Mouse (Mus musculus): ENCODE measurements around the gene Eri3.
A peak's percentile ranks its signal among the peaks of the same experiment; 100 is the strongest.

Gene Eri3

DNA sequence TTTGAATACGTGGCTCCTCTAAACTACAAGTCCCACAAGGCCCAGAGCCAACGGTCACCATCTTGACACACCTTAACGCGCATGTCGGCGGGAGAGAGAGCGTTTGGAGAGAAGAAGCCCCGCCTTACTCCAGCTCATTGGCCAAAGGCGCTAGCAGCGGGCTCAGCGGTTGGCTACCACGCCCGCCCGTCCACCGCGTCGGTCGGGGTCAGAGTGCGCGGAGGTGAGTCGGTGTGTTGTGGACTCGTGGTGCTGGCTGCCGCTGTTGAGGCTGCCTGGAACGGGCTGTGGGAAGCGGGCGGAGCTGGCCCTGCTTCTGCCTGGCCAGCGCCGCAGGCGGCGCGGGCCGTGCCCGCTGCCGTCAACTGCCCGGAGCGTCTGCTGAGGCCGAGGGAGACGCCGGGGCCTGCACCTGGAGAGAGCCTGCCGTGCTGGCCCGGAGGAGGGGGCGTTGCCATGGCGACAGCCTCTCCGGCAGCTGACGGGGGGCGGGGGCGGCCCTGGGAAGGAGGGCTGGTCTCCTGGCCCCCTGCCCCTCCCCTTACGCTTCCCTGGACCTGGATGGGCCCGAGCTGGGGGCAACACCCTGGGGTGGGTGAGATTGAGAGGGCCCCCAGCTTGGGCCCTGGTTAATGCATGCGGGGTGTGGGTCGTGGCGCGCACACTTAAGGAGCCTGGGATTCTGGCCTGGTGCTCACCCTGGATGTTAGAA, at the start of gene Eri3:
TSS of gene Eri3 (plus strand) at position 226 of the 712 bp plus-strand sequence.
- DNase-seq (ENCODE audit: low spot score in 2 of 2), result peak; percentile 94 to 97

DNA sequence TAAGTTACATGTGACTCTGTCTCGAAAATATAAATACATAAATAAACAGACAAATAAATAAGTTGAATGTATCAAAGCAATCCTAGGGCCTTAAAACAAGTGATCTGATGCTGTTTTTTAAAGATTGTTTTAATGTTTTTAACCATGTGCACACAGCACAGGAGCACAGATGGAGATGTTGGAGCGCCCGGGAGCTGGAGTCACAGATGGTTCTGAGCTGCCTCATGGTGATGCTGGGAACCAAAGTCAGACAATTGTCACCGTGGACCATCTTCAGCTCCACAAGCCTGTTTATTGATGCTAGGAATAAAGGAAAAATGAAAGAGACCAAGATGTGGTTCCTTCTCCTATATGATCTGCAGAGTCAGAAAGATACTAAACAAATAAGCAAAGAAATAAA, 31.9 kb upstream of the Eri3 start:
- DNase-seq (ENCODE audit: low spot score in 2 of 2), result no peak

DNA sequence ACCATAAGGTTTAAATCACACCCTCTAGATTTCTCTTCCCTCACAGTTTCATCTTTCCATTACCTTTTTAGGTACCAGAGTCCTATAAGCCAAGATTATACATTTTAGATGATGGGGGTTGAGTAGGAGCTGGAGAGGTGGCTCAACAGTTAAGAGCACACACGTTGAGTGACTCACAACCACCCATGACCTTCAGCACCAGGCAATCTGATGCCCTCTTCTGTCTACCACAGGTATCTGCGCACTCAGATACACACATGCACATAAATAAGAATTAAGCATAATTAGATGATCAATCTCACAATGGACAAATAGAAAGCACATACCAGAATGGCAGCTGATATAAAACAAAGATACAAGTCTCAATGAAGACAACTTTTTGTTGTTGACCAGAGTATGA, 28.8 kb upstream of the Eri3 start:
- DNase-seq (ENCODE audit: low spot score in 2 of 2), result no peak

DNA sequence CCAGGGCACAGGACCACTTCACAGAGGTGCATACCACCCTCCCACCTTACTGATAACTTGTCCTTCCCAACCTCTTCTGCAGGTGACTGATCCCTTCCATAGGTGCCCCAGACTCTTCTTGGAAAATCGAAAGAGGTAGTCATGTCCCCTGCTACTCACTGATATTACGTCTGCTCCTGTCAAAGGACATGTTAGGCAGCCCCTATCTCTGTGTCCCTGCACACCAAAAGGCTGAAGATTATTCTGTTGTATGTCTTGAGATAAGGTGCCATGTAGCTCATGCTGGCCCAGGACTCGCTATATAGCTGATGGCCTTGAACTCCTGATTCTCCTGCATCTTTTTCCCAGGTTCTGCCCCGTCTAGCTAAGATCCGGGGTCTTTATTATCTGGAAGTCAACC, 24.2 kb upstream of the Eri3 start:
- no peak for DNase-seq (ENCODE audit: low spot score in 2 of 2)

DNA sequence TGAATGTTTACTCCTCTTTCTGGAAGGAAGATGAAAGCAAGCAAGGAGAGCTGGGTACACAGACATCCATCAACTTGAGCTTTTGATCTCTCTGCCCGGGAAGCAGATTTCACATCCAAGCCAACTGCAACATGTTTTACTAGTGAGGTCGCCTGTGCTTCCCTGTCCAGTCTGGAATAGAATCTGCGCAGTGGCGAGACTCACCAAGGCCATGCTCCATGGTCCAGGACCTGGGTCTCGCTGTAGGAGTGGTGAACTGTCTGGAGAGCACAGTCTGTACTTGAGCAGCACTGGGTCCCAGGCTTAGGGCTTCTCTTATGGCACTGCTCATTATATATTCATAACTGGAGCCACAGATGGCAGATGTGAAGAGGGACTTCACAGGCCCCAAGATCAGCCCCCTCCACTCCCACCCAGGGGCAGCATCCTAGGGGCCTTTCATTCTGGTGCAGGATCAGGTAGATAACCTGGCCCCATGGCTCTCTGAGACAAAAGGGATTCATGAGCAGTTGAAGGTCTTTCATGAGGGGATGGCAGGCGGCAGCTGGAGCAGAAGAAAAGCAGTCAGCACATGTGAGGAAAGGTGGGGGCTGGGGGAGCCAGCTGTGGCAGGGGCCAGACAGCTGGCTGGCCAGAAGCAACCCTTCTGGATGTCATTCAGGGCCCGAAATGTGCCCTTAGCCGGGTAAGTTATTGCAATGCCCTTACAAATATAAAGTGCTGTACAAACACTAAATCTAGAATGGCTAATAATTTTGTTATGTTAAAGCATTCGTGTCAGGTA, 22.9 kb upstream of the Eri3 start:
- DNase-seq (ENCODE audit: low spot score in 2 of 2), result no peak

DNA sequence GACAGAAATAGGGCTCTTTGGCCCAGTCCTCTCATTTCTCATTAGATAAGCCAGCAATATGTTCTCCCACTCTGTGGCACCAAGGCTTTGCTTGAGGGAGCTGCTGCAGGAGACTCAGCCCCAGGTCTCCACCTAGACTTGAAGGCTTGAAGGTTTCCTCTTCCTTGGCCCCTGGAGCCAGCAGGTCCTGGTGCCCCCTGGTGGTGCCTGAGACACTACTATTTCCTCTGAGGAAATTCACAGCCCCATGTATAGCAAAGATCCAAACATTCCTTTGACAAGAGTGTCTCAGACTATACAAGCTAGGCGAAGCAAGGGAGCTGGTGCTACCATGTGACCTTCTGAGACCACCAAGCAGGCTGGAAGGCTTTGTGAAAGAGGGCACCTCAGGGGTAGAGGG, 22.2 kb upstream of the Eri3 start:
- DNase-seq (ENCODE audit: low spot score in 2 of 2), result peak in 1 of 2 experiments; percentile 18

DNA sequence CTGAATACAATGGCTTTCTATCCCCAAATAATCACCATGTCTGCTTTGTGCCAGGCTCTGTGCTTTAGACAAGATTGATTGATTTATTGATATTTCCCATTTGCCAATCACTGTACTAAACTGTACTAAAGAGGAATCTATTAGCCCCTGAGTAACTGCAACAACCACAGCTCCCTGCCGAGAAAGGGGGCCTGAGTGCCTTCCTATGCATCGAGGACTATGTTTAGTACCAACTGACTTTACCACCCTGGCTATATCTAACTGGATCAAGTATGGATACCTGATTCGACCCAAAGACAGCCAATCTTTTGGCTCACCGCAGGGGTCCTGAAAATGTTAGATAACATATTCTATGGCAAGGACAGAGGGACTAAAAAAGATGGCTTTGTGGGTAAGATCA, 20.3 kb upstream of the Eri3 start:
- DNase-seq (ENCODE audit: low spot score in 2 of 2), result no peak

DNA sequence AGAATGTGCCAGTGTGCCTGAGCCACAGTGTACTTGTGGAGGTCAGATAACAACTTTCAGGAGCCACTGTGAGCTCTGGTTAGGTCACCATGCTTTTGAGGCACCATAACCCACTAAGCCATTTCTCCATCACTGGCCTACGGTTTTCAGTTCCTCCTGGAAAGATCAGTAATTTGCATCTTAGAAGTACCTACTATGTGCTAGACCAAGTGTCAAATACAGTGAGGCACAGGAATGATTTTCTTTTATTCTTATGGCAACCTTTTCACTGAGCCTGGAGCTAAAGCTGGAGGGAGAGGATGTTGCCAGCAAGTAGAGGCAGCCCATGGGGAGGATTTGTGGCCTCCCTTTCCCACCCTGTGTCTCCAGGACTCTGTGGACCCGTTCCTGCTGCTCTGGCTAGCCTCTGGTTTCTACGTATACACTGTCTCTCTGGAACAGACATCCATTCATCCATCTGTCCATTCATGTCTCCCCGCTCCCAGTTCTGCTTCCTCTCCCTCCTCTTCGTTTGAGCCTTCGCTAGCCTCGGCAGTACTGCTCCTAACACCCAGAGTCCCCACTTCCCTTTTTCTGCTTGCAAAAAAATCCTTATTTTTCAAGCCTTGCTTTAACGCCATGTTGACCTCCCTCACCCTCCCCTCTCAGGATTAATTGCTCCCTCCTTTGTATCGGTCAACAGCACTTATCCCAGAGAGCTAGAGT, 14.5 kb upstream of the Eri3 start:
- no peak for DNase-seq (ENCODE audit: low spot score in 2 of 2)

DNA sequence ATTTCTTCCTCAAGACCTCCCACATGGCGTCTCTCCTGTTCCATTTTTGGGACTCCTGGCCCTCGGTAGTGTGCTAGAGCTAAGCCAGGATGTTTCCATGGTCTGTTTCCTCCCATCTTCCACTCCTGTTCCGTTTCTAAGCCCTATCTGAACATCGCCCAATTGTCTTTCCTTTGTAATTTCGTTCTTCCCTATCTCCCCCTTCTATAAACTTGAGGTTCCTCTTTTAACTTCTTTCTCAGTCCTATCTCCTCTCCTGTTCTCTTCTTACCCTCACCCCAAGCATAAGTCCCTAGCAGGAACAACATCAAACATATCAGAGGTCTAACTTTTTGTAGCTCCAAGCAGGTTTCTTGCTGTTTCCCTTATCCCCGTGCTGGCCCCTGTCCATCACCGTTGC, 13.2 kb upstream of the Eri3 start:
- DNase-seq (ENCODE audit: low spot score in 2 of 2), result no peak

DNA sequence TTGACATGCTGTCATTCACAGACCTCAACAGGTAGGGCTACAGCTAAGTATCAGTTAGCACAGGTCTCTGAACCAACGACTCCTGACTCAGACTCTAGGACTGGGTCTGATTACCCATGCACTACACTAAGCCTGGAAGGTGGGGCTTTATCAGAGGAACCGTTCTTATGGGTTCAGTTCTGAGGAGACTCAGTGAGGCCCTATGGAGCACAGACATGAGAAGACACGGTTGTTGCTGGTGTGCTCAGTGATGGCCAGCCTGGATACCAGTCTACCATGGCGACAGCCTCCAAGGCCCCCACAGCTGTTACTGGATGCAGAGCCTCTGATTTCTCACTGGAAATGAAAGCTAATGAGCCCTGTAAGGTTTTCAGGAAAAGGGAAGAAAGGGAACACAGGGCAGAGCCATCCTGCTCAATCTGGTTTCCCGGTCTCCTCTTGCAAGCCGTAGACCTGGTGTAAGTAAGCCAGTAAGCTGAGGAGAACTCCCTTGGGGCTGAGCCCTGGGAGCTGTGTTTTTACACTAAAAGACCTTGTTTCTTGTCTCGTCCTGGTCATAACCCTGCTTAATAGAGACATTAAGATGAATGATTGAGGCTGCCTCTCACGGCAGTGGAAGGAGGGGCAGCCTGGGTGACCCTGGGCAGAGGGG, 10.7 kb upstream of the Eri3 start:
- no peak for DNase-seq (ENCODE audit: low spot score in 2 of 2)

DNA sequence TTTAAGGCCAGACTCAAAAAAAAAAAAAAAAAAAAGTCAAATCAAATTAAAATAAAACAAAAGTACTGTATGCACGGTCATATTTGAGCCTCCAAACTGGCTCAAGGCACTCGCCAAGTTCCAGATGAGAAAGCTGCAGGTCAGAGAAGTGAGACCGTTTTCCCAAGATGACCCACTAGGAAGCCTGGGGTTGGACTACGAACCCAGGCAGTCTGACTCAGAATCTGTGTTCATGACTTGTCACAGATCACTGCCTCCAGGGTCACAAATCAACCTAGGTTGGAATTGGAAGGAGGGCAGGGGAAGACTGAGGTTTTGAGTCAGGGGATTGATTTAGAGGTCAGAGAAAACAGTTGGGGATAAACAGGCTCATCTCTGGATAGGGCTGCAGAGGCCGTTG, 9.6 kb upstream of the Eri3 start:
- no peak for DNase-seq (ENCODE audit: low spot score in 2 of 2)

DNA sequence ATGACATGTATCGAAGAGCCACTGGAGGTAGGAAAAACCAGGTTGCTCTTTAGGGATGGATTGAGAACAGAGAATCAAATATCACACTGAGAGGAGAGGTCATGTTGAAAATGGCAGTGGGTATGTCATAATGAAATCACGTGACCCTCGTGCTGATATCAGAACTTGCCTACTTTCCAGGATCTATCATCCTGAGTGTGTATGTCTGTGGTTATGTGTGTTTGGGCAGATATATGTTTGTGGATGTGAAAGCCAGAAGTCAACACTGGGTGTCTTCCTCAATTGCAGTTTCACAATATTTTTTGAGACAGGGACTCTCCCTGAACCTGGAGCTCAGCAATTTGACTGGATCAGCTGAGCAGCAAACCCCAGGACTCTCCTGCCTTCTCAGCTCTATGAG, 4.7 kb upstream of the Eri3 start:
- DNase-seq (ENCODE audit: low spot score in 2 of 2), result no peak

DNA sequence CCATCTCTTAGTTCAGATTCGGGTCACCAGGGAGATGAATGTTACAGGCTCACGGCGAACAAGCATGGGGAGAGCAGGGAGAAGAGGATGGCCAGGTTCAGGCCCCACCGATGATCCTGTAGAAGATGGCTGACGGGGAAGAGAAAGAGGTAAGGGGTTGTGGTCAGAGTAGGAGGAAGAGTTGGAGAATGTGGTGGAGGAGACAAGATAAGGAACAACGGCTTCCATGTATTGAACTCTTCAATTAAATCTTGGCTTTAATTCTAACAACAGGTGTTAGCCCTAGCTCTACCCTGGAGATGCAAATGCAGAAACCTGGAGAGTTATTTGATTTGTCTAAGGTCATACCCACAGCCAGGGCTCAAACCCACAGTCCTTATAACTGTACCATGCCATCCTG, 3.5 kb upstream of the Eri3 start:
- no peak for DNase-seq (ENCODE audit: low spot score in 2 of 2)

DNA sequence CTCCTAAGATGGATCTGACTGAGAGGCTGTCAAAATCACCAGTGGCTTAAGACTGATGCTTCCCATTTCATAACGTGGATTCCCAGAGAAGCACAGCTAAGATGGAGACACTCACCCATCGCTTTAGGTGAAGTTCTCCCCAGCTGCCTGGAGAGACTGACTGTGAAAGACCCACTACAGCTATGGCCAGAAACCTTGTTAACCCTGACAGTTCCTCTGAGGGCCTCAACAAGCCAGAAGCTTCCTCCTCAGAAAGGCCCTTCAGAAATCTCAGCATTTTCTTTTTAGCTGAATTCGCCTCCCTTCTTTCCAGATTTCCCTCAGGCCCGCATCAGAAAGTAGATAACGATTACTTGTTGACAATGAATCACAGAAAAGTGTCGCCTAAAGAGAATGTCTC, 589 bp upstream of the Eri3 start:
- DNase-seq (ENCODE audit: low spot score in 2 of 2), result no peak

DNA sequence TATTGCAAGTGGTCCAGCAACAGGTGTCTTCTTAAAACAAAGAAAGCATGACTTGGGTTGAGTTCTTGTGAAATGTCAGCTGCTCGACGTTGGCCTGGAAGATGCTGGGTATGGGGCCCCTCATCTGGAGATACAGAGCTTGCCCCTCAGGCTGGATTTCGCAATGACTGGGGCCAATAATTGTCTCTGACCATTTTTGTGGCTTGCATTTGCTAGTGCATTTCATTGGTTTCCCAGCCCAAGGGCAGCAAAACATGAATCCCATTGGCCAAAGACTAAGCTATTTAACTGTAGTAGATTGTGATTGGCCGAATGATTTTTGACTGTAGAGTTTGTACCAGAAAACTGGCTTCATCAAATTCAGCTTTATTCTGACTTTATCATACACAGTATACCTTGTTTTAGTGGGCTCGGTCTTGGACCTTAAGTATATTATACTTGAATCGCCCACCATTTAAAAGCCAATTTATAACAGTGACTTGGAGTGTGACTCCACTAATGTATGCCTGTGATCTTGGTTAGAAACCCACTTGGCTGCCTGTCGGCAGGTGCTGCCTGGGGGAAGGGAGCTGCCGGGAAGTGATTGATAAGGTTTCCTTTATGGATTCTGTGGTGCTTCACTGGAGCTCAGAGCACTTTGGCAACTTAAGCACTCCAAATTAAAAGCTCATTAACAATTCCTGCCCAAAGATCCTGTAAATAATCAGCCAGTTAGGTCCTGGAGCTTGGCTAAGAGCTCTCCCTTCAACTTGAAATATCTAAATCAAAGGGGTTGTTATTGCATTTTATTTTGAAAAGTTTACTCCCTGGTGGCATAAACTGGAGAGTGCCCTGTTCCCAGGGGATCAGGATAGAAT, 1.2 kb downstream of the Eri3 start:
- DNase-seq (ENCODE audit: low spot score in 2 of 2), result no peak

DNA sequence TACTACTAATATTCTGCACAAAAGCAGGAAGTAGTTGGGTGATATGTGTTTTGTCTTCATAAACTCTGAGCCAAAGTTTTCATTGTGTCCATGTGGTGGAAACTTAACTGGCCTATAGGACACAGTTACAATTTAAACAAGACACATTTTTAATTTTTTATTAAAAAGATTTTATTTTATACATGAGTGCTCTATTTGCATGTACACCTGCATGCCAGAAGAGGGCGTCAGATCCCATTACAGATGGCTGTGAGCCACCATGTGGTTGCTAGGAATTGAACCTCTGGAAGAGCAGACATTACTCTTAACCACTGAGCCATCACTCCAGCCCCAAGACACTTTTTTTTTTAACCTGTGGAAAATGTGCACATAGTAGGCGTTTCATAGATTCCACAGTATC, 5.3 kb downstream of the Eri3 start:
- no peak for DNase-seq (ENCODE audit: low spot score in 2 of 2)

DNA sequence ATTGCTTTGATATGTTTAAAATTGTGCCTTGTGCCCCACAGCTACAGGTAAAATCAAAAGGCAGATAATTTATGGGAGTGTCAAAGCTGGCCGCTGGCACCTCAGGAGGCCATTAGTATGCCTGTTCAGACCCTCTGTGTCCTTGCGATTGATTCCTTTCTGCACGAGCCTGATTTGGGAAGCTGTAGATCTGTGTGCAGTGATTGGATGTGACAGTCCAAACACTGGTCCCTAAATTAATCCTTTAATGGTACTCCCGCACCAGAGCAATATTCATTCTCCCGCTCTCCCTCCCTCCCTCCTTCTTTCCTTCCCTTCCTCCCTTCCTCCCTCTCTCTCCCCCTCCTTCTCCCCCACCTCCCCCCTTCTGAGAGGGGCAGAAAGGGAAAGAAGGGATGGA, 6.2 kb downstream of the Eri3 start:
- DNase-seq (ENCODE audit: low spot score in 2 of 2), result no peak

DNA sequence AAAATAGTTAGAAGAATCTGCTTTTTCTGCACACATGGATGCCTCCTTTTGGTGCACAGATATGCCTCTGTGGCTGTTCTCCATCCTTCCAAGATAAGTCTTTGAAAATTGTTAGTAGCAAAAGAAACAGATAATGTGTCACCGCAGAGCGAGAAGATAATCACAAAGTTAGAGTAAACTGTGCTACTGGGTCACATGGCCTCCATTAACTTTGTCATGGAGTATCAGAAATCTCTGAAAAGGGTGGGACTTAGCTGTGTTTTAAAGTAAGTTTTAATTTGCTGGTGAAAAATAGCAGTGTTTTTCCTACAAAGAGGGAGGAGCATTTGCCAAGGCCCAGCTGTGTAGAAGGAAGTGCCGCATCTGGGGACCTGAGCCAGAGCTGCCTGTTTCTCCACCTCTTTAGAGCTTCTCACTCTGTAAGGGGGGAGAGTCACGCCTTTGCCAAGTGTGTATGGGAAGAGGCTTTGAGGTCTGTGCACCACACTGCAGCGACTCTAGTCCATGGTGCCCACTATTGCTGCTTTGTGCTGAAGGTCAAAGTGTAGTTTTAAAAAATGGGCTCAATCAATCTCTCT, 7.0 kb downstream of the Eri3 start:
- DNase-seq (ENCODE audit: low spot score in 2 of 2), result no peak

DNA sequence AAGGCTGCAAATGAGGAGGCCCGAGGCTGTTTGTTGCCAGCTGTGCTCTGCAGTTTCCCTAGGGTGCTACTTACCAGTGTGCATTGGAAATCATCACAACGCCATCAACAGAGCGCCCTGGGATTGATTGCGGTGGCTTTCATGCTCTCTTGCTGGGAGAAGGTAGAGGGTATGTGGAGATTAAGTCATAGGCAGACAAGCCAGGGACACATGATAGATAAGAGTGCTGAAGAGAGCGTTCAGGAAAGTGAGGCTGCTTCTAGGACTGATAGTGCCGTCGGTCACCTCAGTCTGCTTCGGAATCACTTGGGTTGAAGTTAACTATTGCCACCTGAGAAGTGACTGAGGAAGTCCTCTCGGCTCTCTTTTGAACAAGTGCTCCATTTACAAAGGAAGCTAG, 13.8 kb downstream of the Eri3 start:
- no peak for DNase-seq (ENCODE audit: low spot score in 2 of 2)

DNA sequence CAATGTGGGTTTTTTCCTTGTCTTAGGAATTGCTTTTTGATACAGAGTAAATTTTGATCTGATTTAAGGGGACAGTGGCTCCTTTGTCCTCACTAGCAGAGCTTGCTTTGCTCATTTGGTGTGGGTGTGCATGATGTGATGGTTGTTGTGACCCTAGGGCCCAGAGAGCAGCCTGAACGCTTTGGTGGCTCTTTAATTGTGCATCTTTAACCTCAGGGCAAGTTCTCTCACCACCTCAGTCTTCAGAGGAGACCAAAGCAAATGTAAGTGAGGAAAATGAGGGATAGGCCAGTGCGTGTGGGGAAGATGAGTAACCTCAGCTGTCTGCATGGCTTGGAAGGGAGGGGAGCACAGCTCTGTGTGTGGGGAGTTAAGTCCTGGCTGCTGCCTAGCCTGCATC, 18.7 kb downstream of the Eri3 start:
- no peak for DNase-seq (ENCODE audit: low spot score in 2 of 2)

DNA sequence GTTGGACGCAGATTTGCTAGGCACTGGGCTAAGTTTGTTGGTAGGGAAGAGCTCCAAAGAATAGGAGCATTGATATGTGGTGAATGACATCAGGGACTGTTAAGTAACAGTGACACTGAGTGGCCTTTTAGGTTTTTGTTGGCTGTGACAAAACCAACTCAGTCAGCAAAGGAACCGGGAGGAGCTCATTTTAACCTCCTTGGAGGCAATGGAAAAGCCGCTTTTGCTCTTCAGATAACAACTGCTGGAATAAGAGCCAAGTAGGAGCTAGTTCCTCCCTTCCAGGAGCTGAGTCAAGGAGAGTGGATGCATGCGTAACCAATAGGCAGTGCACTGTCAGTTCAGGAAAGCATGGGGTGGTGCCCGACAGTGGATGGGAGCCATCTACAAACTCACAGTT, 20.8 kb downstream of the Eri3 start:
- DNase-seq (ENCODE audit: low spot score in 2 of 2), result no peak
